Comparison of ENCODE assay signal across 22 mouse cellular contexts in genomic region chr12:5345088-5345487, GRCm38 (mm10). TPM values are rescaled to one million over a fixed set of nuclear protein-coding genes. Genes with fewer than 3 reads are reported as not detected.
DNase-seq lines count a peak whose midpoint lies in the region; ATAC-seq and TF ChIP-seq lines count a peak whose summit lies in the region.
"Had no signal": no experiment of that assay in that cellular context is flagged by ENCODE, and none has a peak within 500 bp of the region (broad histone marks: within the 10 kb centered on the region; RNA-seq: fewer than 3 reads in every experiment).

No protein-coding gene starts in this region.

- H3K27me3 ChIP-seq in intestine, embryonic 16.5 days (replicated peaks; ENCODE audit: control insufficient read depth, insufficient read depth, low read length) = no peaks in the 10 kb centered on the region
- no peaks in the 10 kb centered on the region for H3K27me3 ChIP-seq in intestine, postnatal 0 days (replicated peaks; ENCODE audit: control insufficient read depth, insufficient read depth, low read length)
- H3K27me3 ChIP-seq in lung, embryonic 14.5 days (ENCODE audit: insufficient read depth, low read length) = no peaks in the 10 kb centered on the region
- H3K27me3 ChIP-seq in lung, embryonic 16.5 days (ENCODE audit: control insufficient read depth, insufficient read depth, low read depth, low read length) = no peaks in the 10 kb centered on the region
- H3K27me3 ChIP-seq: embryonic facial prominence, embryonic 12.5 days; forebrain, embryonic 13.5 days; forebrain, embryonic 15.5 days; Patski had no signal

- H3K9ac ChIP-seq in intestine, embryonic 16.5 days (ENCODE audit: low read depth, low read length) = no peak overlapping the region
- no peak overlapping the region for H3K9ac ChIP-seq in intestine, postnatal 0 days (ENCODE audit: low read depth, low read length)
- no peak overlapping the region for H3K9ac ChIP-seq in lung, embryonic 14.5 days
- H3K9ac ChIP-seq in lung, embryonic 16.5 days (ENCODE audit: low read length) = no peak overlapping the region
- H3K9ac ChIP-seq: embryonic facial prominence, embryonic 12.5 days; forebrain, embryonic 13.5 days; forebrain, embryonic 15.5 days had no signal

- TF ChIP-seq CTCF in intestine, postnatal 0 days (IDR thresholded peaks at IDR 0.05; ENCODE audit: low read depth) = no peak
- TF ChIP-seq CTCF in lung, embryonic 14.5 days (IDR thresholded peaks at IDR 0.05; ENCODE audit: low read depth) = no peak

- ATAC-seq in intestine, embryonic 16.5 days = peak; percentile 52; the same call in 1 of the 2 replicates
- no peak for ATAC-seq in intestine, postnatal 0 days
- peak; percentile 87 for ATAC-seq in lung, embryonic 14.5 days (ENCODE audit: insufficient read depth)
- ATAC-seq in lung, embryonic 16.5 days (ENCODE audit: low read depth) = peak; percentile 80
- ATAC-seq: activated CD4-positive, CD25-positive, alpha-beta regulatory T cell, adult 4 months; forebrain, embryonic 13.5 days; forebrain, embryonic 15.5 days; Patski had no signal

- no peak overlapping the region for H3K4me2 ChIP-seq in intestine, embryonic 16.5 days (ENCODE audit: low read depth, low read length)
- H3K4me2 ChIP-seq in intestine, postnatal 0 days (replicated peaks; ENCODE audit: low read depth) = no peak overlapping the region
- no peak overlapping the region for H3K4me2 ChIP-seq in lung, embryonic 14.5 days
- no peak overlapping the region for H3K4me2 ChIP-seq in lung, embryonic 16.5 days (ENCODE audit: low read depth, low read length)
- H3K4me2 ChIP-seq: embryonic facial prominence, embryonic 12.5 days; forebrain, embryonic 13.5 days; forebrain, embryonic 15.5 days had no signal

- peak; percentile 65 for DNase-seq in lung, embryonic 14.5 days
- DNase-seq in lung, adult 18-20 months = no peak
- no peak for DNase-seq in lung, postnatal 25 days (ENCODE audit: low spot score)
- no peak for DNase-seq in liver
- DNase-seq: adrenal gland, adult 8-10 months; adrenal gland, postnatal 14 days; adrenal gland, postnatal 36 days; cerebellum, adult 11-12 months; cerebellum, adult 2 months; cerebellum, adult 9-10 months; cerebellum, postnatal 10 days; cerebellum, postnatal 25 days had no signal

- H3K27ac ChIP-seq in intestine, embryonic 16.5 days (ENCODE audit: low read length) = no peak overlapping the region
- no peak overlapping the region for H3K27ac ChIP-seq in intestine, postnatal 0 days (ENCODE audit: low read depth, low read length)
- H3K27ac ChIP-seq in lung, embryonic 14.5 days (ENCODE audit: low read depth) = no peak overlapping the region
- H3K27ac ChIP-seq in lung, embryonic 16.5 days (ENCODE audit: low read length) = no peak overlapping the region
- H3K27ac ChIP-seq: embryonic facial prominence, embryonic 10.5 days; embryonic facial prominence, embryonic 12.5 days; forebrain, embryonic 13.5 days; forebrain, embryonic 15.5 days had no signal

- no peaks in the 10 kb centered on the region for H3K9me3 ChIP-seq in intestine, embryonic 16.5 days (ENCODE audit: control insufficient read depth, low read length)
- H3K9me3 ChIP-seq in intestine, postnatal 0 days (ENCODE audit: control insufficient read depth) = no peaks in the 10 kb centered on the region
- H3K9me3 ChIP-seq in lung, embryonic 14.5 days (ENCODE audit: low read depth, low read length) = no peaks in the 10 kb centered on the region
- no peaks in the 10 kb centered on the region for H3K9me3 ChIP-seq in lung, embryonic 16.5 days (ENCODE audit: control insufficient read depth, low read length)
- H3K9me3 ChIP-seq: embryonic facial prominence, embryonic 10.5 days; embryonic facial prominence, embryonic 12.5 days; forebrain, embryonic 13.5 days; forebrain, embryonic 15.5 days had no signal

- WGBS in intestine, embryonic 16.5 days = 68% methylated on average over 6 of the region's 6 CpGs
- 57% methylated on average over 6 of the region's 6 CpGs for WGBS in intestine, postnatal 0 days
- WGBS in lung, embryonic 14.5 days = 53% methylated on average over 6 of the region's 6 CpGs
- WGBS in lung, embryonic 16.5 days = 60% methylated on average over 6 of the region's 6 CpGs

- H3K4me1 ChIP-seq in intestine, embryonic 16.5 days (ENCODE audit: control insufficient read depth, insufficient read depth, low read length) = no peaks in the 10 kb centered on the region
- H3K4me1 ChIP-seq in intestine, postnatal 0 days (replicated peaks; ENCODE audit: control insufficient read depth, insufficient read depth, low read length) = no peaks in the 10 kb centered on the region
- no peaks in the 10 kb centered on the region for H3K4me1 ChIP-seq in lung, embryonic 14.5 days (ENCODE audit: insufficient read depth)
- no peaks in the 10 kb centered on the region for H3K4me1 ChIP-seq in lung, embryonic 16.5 days (replicated peaks; ENCODE audit: control insufficient read depth, insufficient read depth, low read length)
- H3K4me1 ChIP-seq: embryonic facial prominence, embryonic 10.5 days; embryonic facial prominence, embryonic 12.5 days had no signal

- H3K4me3 ChIP-seq in intestine, embryonic 16.5 days (ENCODE audit: low read length) = no peak overlapping the region
- H3K4me3 ChIP-seq in intestine, postnatal 0 days (ENCODE audit: low read depth, low read length) = no peak overlapping the region
- no peak overlapping the region for H3K4me3 ChIP-seq in lung, embryonic 14.5 days (ENCODE audit: low read depth, low read length)
- H3K4me3 ChIP-seq in lung, embryonic 16.5 days (ENCODE audit: low read length) = no peak overlapping the region
- H3K4me3 ChIP-seq: embryonic facial prominence, embryonic 10.5 days; embryonic facial prominence, embryonic 12.5 days; forebrain, embryonic 13.5 days; forebrain, embryonic 15.5 days had no signal

- H3K36me3 ChIP-seq in intestine, embryonic 16.5 days (ENCODE audit: control insufficient read depth, insufficient read depth, low read length) = no peaks in the 10 kb centered on the region
- H3K36me3 ChIP-seq in intestine, postnatal 0 days (ENCODE audit: control insufficient read depth, insufficient read depth) = no peaks in the 10 kb centered on the region
- no peaks in the 10 kb centered on the region for H3K36me3 ChIP-seq in lung, embryonic 14.5 days (ENCODE audit: insufficient read depth)
- no peaks in the 10 kb centered on the region for H3K36me3 ChIP-seq in lung, embryonic 16.5 days (ENCODE audit: control insufficient read depth, insufficient read depth, low read length)
- H3K36me3 ChIP-seq: embryonic facial prominence, embryonic 12.5 days; forebrain, embryonic 15.5 days had no signal

RNA-seq across cellular contexts. Expression of gene Klhl29, which starts 30.4 kb away (rescaled TPM):
- polyA plus RNA-seq in intestine, embryonic 16.5 days (2015; fragmentation: Nextera tagmentation; extraction: Ambion mirVana) = 0.37 and 0.51 TPM in 2 replicates
- polyA plus RNA-seq in intestine, postnatal 0 days (2015; fragmentation: Nextera tagmentation; extraction: Ambion mirVana) = 0.34 and 0.51 TPM in 2 replicates
- 0.97 and 1.2 TPM in 2 replicates for polyA plus RNA-seq in lung, embryonic 14.5 days (2014; fragmentation: Nextera tagmentation; extraction: Ambion mirVana)
- polyA plus RNA-seq in lung, embryonic 16.5 days (2015; fragmentation: Nextera tagmentation; extraction: Ambion mirVana) = 0.29 and 0.35 TPM in 2 replicates
- polyA plus RNA-seq: C2C12 had no signal
